Mouse (Mus musculus): ENCODE data around the gene Dram1. TPM values are rescaled to one million over a fixed set of nuclear protein-coding genes. Genes with fewer than 3 reads are reported as not detected.

The Dram1 gene
- total and polyA plus RNA-seq, 3 experiments = 10.2 to 23.5 (median 18.1) TPM

DNA sequence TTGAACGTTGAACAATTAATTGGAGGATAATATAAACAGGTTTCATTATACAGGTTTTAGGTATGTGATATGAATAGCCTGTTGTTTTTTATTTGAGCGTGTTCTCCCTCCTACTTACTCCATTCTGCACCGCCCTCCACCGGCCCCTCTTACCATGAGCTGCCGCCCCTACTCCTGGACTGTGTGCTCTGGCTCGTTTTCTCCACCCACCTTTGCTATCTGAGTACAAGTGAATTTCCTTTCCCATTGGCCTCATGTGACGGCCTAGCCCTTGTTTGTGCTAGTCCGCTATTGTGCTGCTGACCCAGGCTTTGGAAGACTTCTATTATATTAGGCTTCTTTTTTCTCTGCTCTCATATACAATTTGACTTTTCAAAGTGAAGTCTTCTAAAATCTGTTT is 91.6 kb downstream of the Dram1 start:
- no peak for DNase-seq

DNA sequence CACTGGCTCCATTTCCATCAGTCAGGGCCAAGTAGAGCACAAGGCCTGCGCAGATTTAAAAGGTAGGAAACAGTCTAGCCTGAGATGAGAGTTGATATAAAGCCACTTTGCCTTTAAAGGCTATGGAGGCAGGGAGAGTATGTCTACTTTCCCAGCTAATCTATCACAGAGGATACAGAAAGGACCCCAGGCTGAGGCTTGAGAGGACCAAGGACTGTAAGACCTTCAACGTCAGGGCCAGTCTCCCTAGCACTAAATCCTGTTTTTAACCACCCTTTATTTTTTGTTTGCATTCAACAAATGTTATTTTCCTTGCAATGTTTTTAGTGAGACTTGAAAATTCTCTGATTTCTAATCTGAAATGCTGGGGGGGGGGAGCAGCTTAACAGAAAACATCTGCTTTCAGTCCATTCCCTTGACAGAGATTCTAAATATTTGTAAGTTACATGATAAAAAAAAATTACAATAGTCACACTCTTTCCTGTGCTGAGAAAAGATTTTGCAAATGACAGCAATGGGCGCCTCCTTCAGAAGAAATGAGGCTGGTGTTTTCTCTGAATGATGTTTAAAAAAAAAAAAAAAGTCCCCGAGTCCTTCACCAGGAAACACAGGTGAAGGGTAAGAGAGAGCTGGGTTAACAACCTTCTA is 94.4 kb downstream of the Dram1 start:
- no peak for DNase-seq

DNA sequence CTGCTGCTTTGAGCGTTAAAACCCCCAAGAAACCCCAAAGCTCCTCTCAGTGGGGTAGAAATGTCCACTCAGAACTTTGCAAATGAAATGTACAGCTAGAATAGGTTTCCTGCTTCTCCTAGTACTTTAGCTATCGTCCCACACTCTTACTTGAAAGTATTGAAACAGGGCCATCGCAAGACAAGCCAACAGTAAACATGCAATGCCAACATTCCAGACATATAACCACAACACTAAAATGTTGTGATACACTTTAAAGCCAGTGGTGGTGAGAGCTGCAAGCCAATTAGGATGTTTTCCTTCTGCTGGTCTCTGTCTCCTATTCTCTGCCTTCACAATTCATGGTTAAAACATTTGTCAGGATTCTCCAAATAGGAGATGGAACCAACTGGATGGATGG is 97.2 kb downstream of the Dram1 start:
- DNase-seq = no peak

GRCm38 (mm10) chr10:88274045-88274444 is 104.8 kb downstream of the Dram1 start:
- no peak for DNase-seq

Other genes with a start within 250 kb of the Dram1 start
- under 1 TPM; 0.62 to 0.89 TPM for gene Parpbp, start 232.1 kb downstream of the Dram1 start, total RNA-seq (2021)
- gene Parpbp, start 232.1 kb downstream of the Dram1 start, polyA plus RNA-seq (2012; rRNA removed) = 0.12 and 0.20 TPM in 2 replicates
- 10 to 100 TPM in 1 of 2 experiments, 1 to 10 TPM in 1; 7.1 to 12.0 TPM for gene Nup37, start 232.1 kb downstream of the Dram1 start, total RNA-seq (2021)
- 0.80 and 0.95 TPM in 2 replicates for gene Nup37, start 232.1 kb downstream of the Dram1 start, polyA plus RNA-seq (2012; rRNA removed)
- 10 to 100 TPM; 52.5 to 55.0 TPM for gene Washc3, start 178.0 kb downstream of the Dram1 start, total RNA-seq (2021)
- 3.8 and 6.2 TPM in 2 replicates for gene Washc3, start 178.0 kb downstream of the Dram1 start, polyA plus RNA-seq (2012; rRNA removed)
- 10 to 100 TPM; 31.1 to 36.3 TPM for gene Gnptab, start 52 bp upstream of the Dram1 start, total RNA-seq (2021)
- gene Gnptab, start 52 bp upstream of the Dram1 start, polyA plus RNA-seq (2012; rRNA removed) = 4.6 and 4.7 TPM in 2 replicates
- 1 to 10 TPM; 2.1 to 2.4 TPM for gene Sycp3, start 80.5 kb upstream of the Dram1 start, total RNA-seq (2021)
- not detected in 2 replicates for gene Sycp3, start 80.5 kb upstream of the Dram1 start, polyA plus RNA-seq (2012; rRNA removed)
- gene Chpt1, start 125.0 kb upstream of the Dram1 start, total RNA-seq (2021) = 100 to 1,000 TPM; 321 to 425 TPM
- 254 and 337 TPM in 2 replicates for gene Chpt1, start 125.0 kb upstream of the Dram1 start, polyA plus RNA-seq (2012; rRNA removed)
- gene Mybpc1, start 226.1 kb upstream of the Dram1 start, total RNA-seq (2021) = 1 to 10 TPM in 1 of 2 experiments, under 1 TPM in 1; 0.12 to 1.1 TPM
- gene Mybpc1, start 226.1 kb upstream of the Dram1 start, polyA plus RNA-seq (2012; rRNA removed) = 0.15 and 0.40 TPM in 2 replicates

Data from adrenal gland, adult 2 months (tissue).